Mouse (Mus musculus) hindbrain, embryonic 11.5 days (tissue): ENCODE measurements around the gene Flt3l. TPM values are rescaled to one million over a fixed set of nuclear protein-coding genes. Genes with fewer than 3 reads are reported as not detected.

Experiments used
- ATAC-seq: fragments of 200-750 bp; cut with Nextera tagmentation; 2 replicates; pipeline ENCODE4 v1.8.0; 2017; ENCODE audit warnings: mild to moderate bottlenecking, moderate TSS enrichment, moderate library complexity; ENCODE audit not compliant: low FRiP score
- DNase-seq: peaks from one replicate; pipeline ENCODE4 v3.0.0-alpha.2; 2015; ENCODE audit warnings: low spot score
- H3K27ac ChIP-seq: fragments of 300-500 bp; sonication (generic); 2 replicates; pipeline ENCODE4 v1.5.1; 2014; ENCODE audit warnings: mild to moderate bottlenecking, low read depth, low read length
- H3K27me3 ChIP-seq: fragments of 300-500 bp; sonication (generic); 2 replicates; pipeline ENCODE4 v1.6.1; 2014; ENCODE audit warnings: mild to moderate bottlenecking, low read length, moderate library complexity, mixed read lengths; ENCODE audit not compliant: control insufficient read depth, insufficient read depth
- H3K36me3 ChIP-seq: fragments of 300-500 bp; sonication (generic); 2 replicates; pipeline ENCODE4 v1.6.1; 2014; ENCODE audit warnings: mild to moderate bottlenecking, low read length, moderate library complexity, mixed read lengths; ENCODE audit not compliant: control insufficient read depth, insufficient read depth
- H3K4me1 ChIP-seq: fragments of 300-500 bp; sonication (generic); replicated peaks from 2 replicates; pipeline ENCODE4 v1.6.1; 2014; ENCODE audit warnings: low read length, mixed read lengths; ENCODE audit not compliant: control insufficient read depth, insufficient read depth
- H3K4me2 ChIP-seq: fragments of 300-500 bp; sonication (generic); replicated peaks from 2 replicates; pipeline ENCODE4 v1.6.1; 2014; ENCODE audit warnings: mild to moderate bottlenecking, low read depth, low read length
- H3K4me3 ChIP-seq: fragments of 300-500 bp; sonication (generic); 2 replicates; pipeline ENCODE4 v1.5.1; 2014; ENCODE audit warnings: low read depth, low read length
- H3K9ac ChIP-seq: fragments of 300-500 bp; sonication (generic); 2 replicates; pipeline ENCODE4 v1.6.1; 2014; ENCODE audit warnings: low read depth, low read length
- H3K9me3 ChIP-seq: fragments of 300-500 bp; sonication (generic); 2 replicates; pipeline ENCODE4 v1.6.1; 2016; ENCODE audit warnings: low read length; ENCODE audit not compliant: control insufficient read depth
- WGBS: fragments of 180-500 bp; shearing (Covaris S2); extraction: QIAGEN DNeasy Blood & Tissue Kit; methylation state at CpG from one replicate; pipeline ENCODE4 v1.1.7; 2014; 5-methylcytosine and 5-hydroxymethylcytosine counted together
- microRNA counts: library from miRNA; unstranded; fragments of <30 nt; microRNA quantifications from one replicate; lab custom pipeline; 2015
- polyA plus RNA-seq: library from polyadenylated mRNA; unstranded; fragments of >200 nt; fragmentation: Nextera tagmentation; extraction: Ambion mirVana; gene quantifications from 2 replicates; pipeline ENCODE4 v1.2.1, GENCODE M21; 2014

The Flt3l gene
- polyA plus RNA-seq, 1 experiment from 2014 or later = 1.5 TPM

DNA sequence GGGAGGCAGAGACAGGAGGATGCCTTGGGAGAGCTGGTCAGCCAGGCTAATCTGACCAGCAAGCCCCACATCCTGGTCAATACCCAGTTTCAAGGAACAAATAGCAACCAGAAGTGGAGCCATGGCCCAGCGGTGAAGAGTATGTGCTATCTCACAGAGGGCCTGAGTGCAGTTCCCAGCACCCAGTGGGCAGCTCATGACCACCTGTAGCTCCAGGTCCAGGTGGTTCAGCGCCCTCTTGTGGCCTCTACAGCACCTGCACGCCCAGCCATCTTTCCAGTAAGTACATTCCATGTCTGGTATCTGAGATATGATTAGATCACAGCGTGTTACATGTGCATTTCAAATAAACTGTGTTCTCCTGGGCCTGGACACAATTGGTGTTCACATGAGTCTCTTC lies 50.1 kb downstream of the Flt3l start:
- Histone ChIP-seq H3K27ac (no peak overlapping the region), H3K4me2 (no peak overlapping the region), H3K27me3 (no peaks in the 10 kb centered on the region), H3K9ac (no peak overlapping the region), H3K9me3 (no peaks in the 10 kb centered on the region), H3K36me3 (peaks cover 7% of the 10 kb centered on the region; the same call in 1 of the 2 replicates), H3K4me1 (no peaks in the 10 kb centered on the region), H3K4me3 (no peak overlapping the region)
- ATAC-seq = no peak
- WGBS = 77% methylated on average over 4 of the region's 4 CpGs
- DNase-seq = no peak

DNA sequence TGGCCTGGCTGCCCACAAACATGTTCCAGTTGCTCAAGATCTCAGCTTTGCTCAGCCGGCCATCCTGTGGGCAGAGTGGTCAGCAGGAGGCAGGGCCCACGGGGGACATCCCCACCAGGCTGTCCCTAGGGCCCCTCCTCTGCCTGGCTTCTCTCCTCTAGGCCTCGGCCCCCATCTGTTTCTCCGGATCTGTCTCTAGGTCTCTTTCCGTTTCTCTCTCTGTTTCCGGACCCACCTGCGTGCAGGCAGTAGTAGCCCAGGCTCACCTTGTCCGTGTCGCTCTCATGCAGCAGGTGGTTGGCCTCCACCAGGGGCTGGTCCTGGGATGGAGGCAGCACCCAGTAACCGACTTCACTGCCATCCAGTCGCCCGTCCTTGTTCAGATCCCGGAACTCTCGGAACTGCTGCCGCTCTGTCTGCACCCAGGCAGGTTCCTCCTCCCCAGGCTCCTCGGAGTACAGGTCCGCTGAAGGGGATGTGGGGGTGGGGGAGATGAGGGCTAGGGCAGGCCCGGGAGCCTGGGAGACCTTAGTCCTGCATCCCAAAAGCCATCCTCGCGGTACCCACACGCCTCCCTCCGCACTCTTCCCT lies 52.8 kb downstream of the Flt3l start:
- DNase-seq (no peak), ATAC-seq (no peak)
- Histone ChIP-seq H3K4me1 (no peaks in the 10 kb centered on the region; the same call in 1 of the 2 replicates), H3K36me3 (peaks cover 7% of the 10 kb centered on the region; the same call in 1 of the 2 replicates), H3K27me3 (no peaks in the 10 kb centered on the region), H3K4me3 (no peak overlapping the region), H3K9me3 (no peaks in the 10 kb centered on the region), H3K9ac (no peak overlapping the region), H3K27ac (no peak overlapping the region), H3K4me2 (no peak overlapping the region)
- 88% methylated on average over 22 of the region's 22 CpGs for WGBS

DNA sequence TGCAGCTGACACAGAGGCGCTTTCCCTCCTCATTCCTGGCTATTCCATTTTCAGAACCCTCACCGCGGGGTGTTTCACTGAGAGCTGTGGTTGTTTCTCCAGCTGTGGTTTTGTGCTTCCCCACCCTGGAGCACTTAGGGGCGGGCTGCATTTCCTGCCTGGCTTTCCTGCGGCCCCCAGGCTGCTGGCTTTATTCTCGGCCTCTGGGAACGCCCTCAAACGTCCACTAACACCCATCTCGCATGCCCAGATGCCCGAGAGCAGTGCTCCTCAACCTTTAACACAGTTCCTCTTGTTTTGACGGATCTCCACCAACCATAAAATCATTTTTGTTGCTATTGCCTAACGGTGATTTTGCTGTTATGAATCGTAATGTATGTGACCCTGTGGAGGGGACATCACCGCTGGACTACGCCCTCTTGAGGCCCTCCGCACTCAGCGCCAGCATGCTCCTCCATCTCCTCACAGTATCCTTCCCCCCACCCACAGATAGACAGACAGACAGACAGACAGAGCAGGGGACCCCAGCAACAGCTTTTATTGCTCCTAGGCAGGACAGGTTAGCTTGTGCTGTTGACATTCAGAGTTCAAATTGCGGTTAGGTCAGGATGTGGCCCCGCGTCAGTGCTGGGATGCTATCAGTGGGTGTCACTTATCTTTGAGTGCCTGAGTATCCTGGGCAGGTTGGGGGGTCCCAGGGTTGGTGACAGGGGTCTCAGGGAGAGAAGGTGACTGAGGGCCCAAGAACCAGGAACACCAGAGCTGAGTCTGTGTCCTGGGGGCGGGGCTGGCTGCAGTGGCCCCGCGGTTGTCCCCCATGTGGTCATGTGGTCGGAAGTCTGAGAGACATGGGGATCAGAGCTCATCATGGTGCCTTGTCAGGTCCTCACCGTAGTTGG lies 53.6 kb downstream of the Flt3l start:
- DNase-seq (no peak), ATAC-seq (no peak)
- Histone ChIP-seq H3K9ac (no peak overlapping the region), H3K4me2 (no peak overlapping the region), H3K4me3 (no peak overlapping the region), H3K4me1 (no peaks in the 10 kb centered on the region; the same call in 1 of the 2 replicates), H3K27ac (no peak overlapping the region), H3K36me3 (peaks cover 7% of the 10 kb centered on the region; the same call in 1 of the 2 replicates), H3K27me3 (no peaks in the 10 kb centered on the region), H3K9me3 (no peaks in the 10 kb centered on the region)
- 69% methylated on average over 25 of the region's 25 CpGs for WGBS

DNA sequence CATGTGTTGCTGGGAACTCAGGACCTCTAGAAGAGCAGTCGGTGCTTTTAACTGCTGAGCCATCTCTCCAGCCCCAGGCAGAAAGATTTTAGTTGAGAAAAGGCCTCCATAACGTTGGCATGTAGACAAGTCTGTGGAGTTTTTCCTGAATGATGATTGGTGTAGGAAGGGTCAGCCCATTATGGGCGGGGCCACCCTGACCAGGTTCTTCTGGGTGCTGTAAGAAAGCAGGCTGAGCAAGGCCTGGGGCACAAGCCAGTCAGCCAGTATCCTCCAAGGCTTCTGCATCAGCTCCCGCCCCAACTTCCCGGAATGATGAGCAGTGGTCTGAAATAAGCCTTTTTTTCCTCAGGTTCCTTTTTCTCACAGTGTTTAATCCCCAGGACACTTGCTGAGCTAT lies 55.2 kb downstream of the Flt3l start:
- 53% methylated on average over 5 of the region's 5 CpGs for WGBS
- no peak overlapping the region for H3K27ac ChIP-seq
- DNase-seq = no peak
- ATAC-seq = no peak
- no peaks in the 10 kb centered on the region for H3K9me3 ChIP-seq
- no peaks in the 10 kb centered on the region for H3K27me3 ChIP-seq
- H3K4me3 ChIP-seq = no peak overlapping the region
- H3K4me1 ChIP-seq = no peaks in the 10 kb centered on the region; the same call in 1 of the 2 replicates
- H3K36me3 ChIP-seq = no peaks in the 10 kb centered on the region
- H3K4me2 ChIP-seq = no peak overlapping the region
- no peak overlapping the region for H3K9ac ChIP-seq

DNA sequence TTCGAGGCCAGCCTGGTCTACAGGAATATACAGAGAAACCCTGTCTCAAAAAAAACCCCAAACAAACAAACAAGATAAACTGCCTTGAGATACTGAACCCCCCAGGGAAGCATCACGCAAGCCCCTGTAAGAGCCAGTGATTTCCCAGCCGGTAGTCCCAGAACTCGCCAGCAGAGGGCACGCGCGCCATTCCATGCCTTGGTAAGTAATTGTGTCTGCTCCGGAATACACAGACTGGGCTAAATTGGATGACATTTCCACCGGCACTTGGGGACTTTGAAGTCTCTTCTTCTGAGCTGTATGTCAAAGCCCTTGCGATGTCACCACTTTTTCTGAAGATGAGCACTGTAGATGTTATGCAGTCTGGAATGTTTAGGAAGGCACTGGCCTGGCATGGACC lies 56.4 kb downstream of the Flt3l start:
- DNase-seq = peak; percentile 96
- WGBS = 2% methylated on average over 10 of the region's 10 CpGs
- H3K27ac ChIP-seq = no peak overlapping the region

More for the DNA sequence above, 56.4 kb downstream of the Flt3l start:
- H3K9ac ChIP-seq = no peak overlapping the region
- H3K4me1 ChIP-seq = no peaks in the 10 kb centered on the region; the same call in 1 of the 2 replicates
- no peaks in the 10 kb centered on the region for H3K27me3 ChIP-seq
- H3K4me2 ChIP-seq = no peak overlapping the region
- 0 out of 2 replicates have a peak, but pooled peaks cover 1% of the 10 kb centered on the region for H3K36me3 ChIP-seq
- ATAC-seq = peak; percentile 44; the same call in 1 of the 2 replicates
- H3K4me3 ChIP-seq = no peak overlapping the region
- no peaks in the 10 kb centered on the region for H3K9me3 ChIP-seq

MicroRNAs within 50 kb of the gene (microRNA counts, 519-probe panel; counts per million panel counts)
- microRNA mmu-miR-150 (lab: Ali Mortazavi, UCI) = 1,684 counts per million, percentile 3 among the panel's probes with 10 or more counts

Other genes with a start within 250 kb of the Flt3l start
- gene Med25, start 243.7 kb downstream of the Flt3l start, polyA plus RNA-seq = 72.7 and 76.2 TPM in 2 replicates
- 13.9 and 18.7 TPM in 2 replicates for gene Fuz, start 240.4 kb downstream of the Flt3l start, polyA plus RNA-seq
- 82.7 and 85.0 TPM in 2 replicates for gene Ap2a1, start 206.9 kb downstream of the Flt3l start, polyA plus RNA-seq
- gene Tsks, start 193.2 kb downstream of the Flt3l start, polyA plus RNA-seq = 0.09 and 0.14 TPM in 2 replicates
- gene Cpt1c, start 161.6 kb downstream of the Flt3l start, polyA plus RNA-seq = 23.4 and 23.5 TPM in 2 replicates
- gene Prmt1, start 149.9 kb downstream of the Flt3l start, polyA plus RNA-seq = 249 and 259 TPM in 2 replicates
- 59.6 and 63.9 TPM in 2 replicates for gene Irf3, start 138.8 kb downstream of the Flt3l start, polyA plus RNA-seq
- 54.2 and 56.8 TPM in 2 replicates for gene Bcl2l12, start 137.7 kb downstream of the Flt3l start, polyA plus RNA-seq
- gene Scaf1, start 120.1 kb downstream of the Flt3l start, polyA plus RNA-seq = 44.0 and 49.6 TPM in 2 replicates
- gene Rras, start 118.5 kb downstream of the Flt3l start, polyA plus RNA-seq = 21.2 and 21.6 TPM in 2 replicates
- gene Prr12, start 83.6 kb downstream of the Flt3l start, polyA plus RNA-seq = 13.0 and 16.0 TPM in 2 replicates
- 58.2 and 62.7 TPM in 2 replicates for gene Nosip, start 74.0 kb downstream of the Flt3l start, polyA plus RNA-seq
- 15.7 and 17.1 TPM in 2 replicates for gene Prrg2, start 73.8 kb downstream of the Flt3l start, polyA plus RNA-seq
- 134 and 149 TPM in 2 replicates for gene Rcn3, start 44.2 kb downstream of the Flt3l start, polyA plus RNA-seq
- gene Fcgrt, start 32.6 kb downstream of the Flt3l start, polyA plus RNA-seq = 12.9 and 13.2 TPM in 2 replicates
- gene Rps11, start 12.0 kb downstream of the Flt3l start, polyA plus RNA-seq = 1,346 and 1,389 TPM in 2 replicates
- 1,145 and 1,168 TPM in 2 replicates for gene Rpl13a, start 7.7 kb downstream of the Flt3l start, polyA plus RNA-seq
- 0.47 TPM in 1 of 2 replicates, not detected in the other for gene Gm45713, start 201 bp downstream of the Flt3l start, polyA plus RNA-seq
- 105 TPM in 2 replicates for gene Pih1d1, start 17.9 kb upstream of the Flt3l start, polyA plus RNA-seq
- gene Aldh16a1, start 18.2 kb upstream of the Flt3l start, polyA plus RNA-seq = 20.8 and 28.6 TPM in 2 replicates
- 0.51 and 1.1 TPM in 2 replicates for gene Slc17a7, start 27.5 kb upstream of the Flt3l start, polyA plus RNA-seq
- gene Gfy, start 43.1 kb upstream of the Flt3l start, polyA plus RNA-seq = not detected in 2 replicates
- not detected in 2 replicates for gene Pth2, start 44.6 kb upstream of the Flt3l start, polyA plus RNA-seq
- gene Ccdc155, start 68.5 kb upstream of the Flt3l start, polyA plus RNA-seq = 0.31 and 0.40 TPM in 2 replicates
- 1.6 and 1.7 TPM in 2 replicates for gene Dkkl1, start 75.7 kb upstream of the Flt3l start, polyA plus RNA-seq
- 229 and 242 TPM in 2 replicates for gene Tead2, start 79.3 kb upstream of the Flt3l start, polyA plus RNA-seq
- gene Cd37, start 102.7 kb upstream of the Flt3l start, polyA plus RNA-seq = 1.1 and 2.5 TPM in 2 replicates
- gene Slc6a16, start 104.7 kb upstream of the Flt3l start, polyA plus RNA-seq = 0.14 and 0.32 TPM in 2 replicates
- not detected in 2 replicates for gene Slc6a21, start 141.1 kb upstream of the Flt3l start, polyA plus RNA-seq
- gene Trpm4, start 197.3 kb upstream of the Flt3l start, polyA plus RNA-seq = 5.2 and 6.9 TPM in 2 replicates
- gene Hrc, start 198.9 kb upstream of the Flt3l start, polyA plus RNA-seq = 0.68 and 0.77 TPM in 2 replicates
- 8.2 and 9.5 TPM in 2 replicates for gene Ppfia3, start 230.6 kb upstream of the Flt3l start, polyA plus RNA-seq
- 0.92 and 1.7 TPM in 2 replicates for gene Lin7b, start 234.2 kb upstream of the Flt3l start, polyA plus RNA-seq